Mouse (Mus musculus) kidney, embryonic 14.5 days (tissue): ENCODE results near the gene Ltn1. TPM values are rescaled to one million over a fixed set of nuclear protein-coding genes. Genes with fewer than 3 reads are reported as not detected.

ENCODE experiments used
- ATAC-seq: fragments of 200-750 bp; cut with Nextera tagmentation; 2 replicates; pipeline ENCODE4 v1.8.0; 2017; ENCODE audit warnings: moderate number of reproducible peaks, mild to moderate bottlenecking, moderate TSS enrichment, moderate library complexity; ENCODE audit not compliant: low FRiP score, low TSS enrichment
- H3K27ac ChIP-seq: fragments of 300-500 bp; sonication (generic); 2 replicates; pipeline ENCODE4 v1.5.1; 2014; ENCODE audit warnings: low read depth, mild to moderate bottlenecking, low read length, moderate library complexity, mixed read lengths
- H3K27me3 ChIP-seq: fragments of 300-500 bp; sonication (generic); 2 replicates; pipeline ENCODE4 v1.6.1; 2014; ENCODE audit warnings: mild to moderate bottlenecking, low read length; ENCODE audit not compliant: control insufficient read depth, insufficient read depth
- H3K36me3 ChIP-seq: fragments of 300-500 bp; sonication (generic); 2 replicates; pipeline ENCODE4 v1.6.1; 2014; ENCODE audit warnings: low read length, mixed read lengths; ENCODE audit not compliant: control insufficient read depth, insufficient read depth
- H3K4me1 ChIP-seq: fragments of 300-500 bp; sonication (generic); 2 replicates; pipeline ENCODE4 v1.6.1; 2014; ENCODE audit warnings: low read length, mixed read lengths; ENCODE audit not compliant: control insufficient read depth, insufficient read depth
- H3K4me2 ChIP-seq: fragments of 300-500 bp; sonication (generic); replicated peaks from 2 replicates; pipeline ENCODE4 v1.6.1; 2014; ENCODE audit warnings: low read depth, mild to moderate bottlenecking, low read length
- H3K4me3 ChIP-seq: fragments of 300-500 bp; sonication (generic); 2 replicates; pipeline ENCODE4 v1.5.1; 2014; ENCODE audit warnings: mild to moderate bottlenecking, low read length
- H3K9ac ChIP-seq: fragments of 300-500 bp; sonication (generic); 2 replicates; pipeline ENCODE4 v1.6.1; 2014; ENCODE audit warnings: low read depth, mild to moderate bottlenecking, low read length, moderate library complexity
- H3K9me3 ChIP-seq: fragments of 300-500 bp; sonication (generic); 2 replicates; pipeline ENCODE4 v1.6.1; 2016; ENCODE audit warnings: low read length; ENCODE audit not compliant: control insufficient read depth
- WGBS: fragments of 180-500 bp; shearing (Covaris S2); extraction: QIAGEN DNeasy Blood & Tissue Kit; methylation state at CpG from one replicate; pipeline ENCODE4 v1.1.7; 2014; 5-methylcytosine and 5-hydroxymethylcytosine counted together
- polyA plus RNA-seq: library from polyadenylated mRNA; unstranded; fragments of >200 nt; fragmentation: Nextera tagmentation; extraction: Ambion mirVana; gene quantifications from 2 replicates; pipeline ENCODE4 v1.2.1, GENCODE M21; 2014

The Ltn1 gene
- polyA plus RNA-seq, 1 experiment from 2014 or later, result 36.2 TPM

GRCm38 (mm10) chr16:87444071-87444470 is 11.7 kb upstream of the Ltn1 start:
- H3K4me1 ChIP-seq, result peaks cover 9% of the 10 kb centered on the region; the same call in 1 of the 2 replicates
- H3K4me2 ChIP-seq, result no peak overlapping the region
- no peaks in the 10 kb centered on the region for H3K36me3 ChIP-seq
- H3K27ac ChIP-seq, result no peak overlapping the region
- no peak overlapping the region for H3K4me3 ChIP-seq
- no peak for ATAC-seq
- no peaks in the 10 kb centered on the region for H3K9me3 ChIP-seq
- no peaks in the 10 kb centered on the region for H3K27me3 ChIP-seq
- H3K9ac ChIP-seq, result no peak overlapping the region
- 50% methylated on average over 1 of the region's 1 CpGs for WGBS

DNA sequence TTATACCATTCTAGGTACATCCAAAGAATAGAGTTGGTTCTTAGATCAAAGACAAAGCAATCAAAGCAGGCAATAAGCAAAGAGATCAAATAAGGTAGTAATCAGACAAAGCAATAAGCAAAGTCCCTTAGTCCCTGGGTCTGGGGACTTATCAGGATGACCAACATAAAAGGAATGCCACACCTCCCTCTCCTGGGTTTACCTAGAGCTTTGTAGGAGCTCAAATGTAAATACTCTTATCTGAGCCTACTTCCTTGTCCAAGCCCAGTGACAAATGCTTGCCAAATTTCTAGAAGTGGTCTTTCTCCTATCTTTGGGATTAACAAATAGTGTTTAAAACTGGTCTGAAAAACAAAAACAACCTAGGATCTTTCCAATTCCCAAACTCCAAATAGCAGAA is 10.8 kb upstream of the Ltn1 start:
- Histone ChIP-seq H3K36me3 (no peaks in the 10 kb centered on the region), H3K27me3 (no peaks in the 10 kb centered on the region), H3K4me3 (no peak overlapping the region), H3K4me2 (no peak overlapping the region), H3K9me3 (no peaks in the 10 kb centered on the region), H3K27ac (no peak overlapping the region), H3K4me1 (peaks cover 9% of the 10 kb centered on the region; the same call in 1 of the 2 replicates), H3K9ac (no peak overlapping the region)
- ATAC-seq, result no peak

GRCm38 (mm10) chr16:87442291-87442690 is 9.9 kb upstream of the Ltn1 start:
- Histone ChIP-seq H3K27ac (no peak overlapping the region), H3K9ac (no peak overlapping the region), H3K4me1 (peaks cover 9% of the 10 kb centered on the region; the same call in 1 of the 2 replicates), H3K36me3 (no peaks in the 10 kb centered on the region), H3K27me3 (no peaks in the 10 kb centered on the region), H3K9me3 (no peaks in the 10 kb centered on the region), H3K4me3 (no peak overlapping the region), H3K4me2 (no peak overlapping the region)
- ATAC-seq, result no peak
- WGBS, result 51% methylated on average over 5 of the region's 5 CpGs

DNA sequence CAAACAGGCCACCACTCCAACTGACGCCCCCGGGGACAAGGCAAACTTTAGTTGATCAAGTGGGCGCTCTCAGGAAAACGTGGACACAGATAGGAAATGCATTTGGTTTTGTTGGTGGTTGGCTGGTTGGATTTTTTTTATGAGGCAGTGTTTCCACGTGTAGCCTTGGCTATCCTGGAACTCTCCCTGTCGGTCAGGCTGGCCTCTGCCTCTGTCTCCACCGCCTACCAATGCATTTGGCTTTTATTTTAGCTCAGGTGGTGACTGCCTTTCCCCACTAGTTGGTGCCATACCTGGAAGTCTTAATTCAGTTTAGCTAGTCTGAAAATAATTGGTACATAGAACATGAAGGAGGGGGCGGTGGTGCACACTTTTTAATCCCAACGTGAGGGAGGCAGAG is 8.7 kb upstream of the Ltn1 start:
- peak overlapping the region; percentile 71 for H3K4me2 ChIP-seq
- H3K36me3 ChIP-seq, result no peaks in the 10 kb centered on the region
- peak overlapping the region; percentile 64 for H3K9ac ChIP-seq
- H3K27me3 ChIP-seq, result no peaks in the 10 kb centered on the region
- peaks cover 9% of the 10 kb centered on the region; the same call in 1 of the 2 replicates for H3K4me1 ChIP-seq
- peak overlapping the region; percentile 53 for H3K4me3 ChIP-seq
- no peaks in the 10 kb centered on the region for H3K9me3 ChIP-seq
- peak; percentile 20; the same call in 1 of the 2 replicates for ATAC-seq
- no peak overlapping the region for H3K27ac ChIP-seq
- 30% methylated on average over 9 of the region's 9 CpGs for WGBS

GRCm38 (mm10) chr16:87440184-87440686 is 7.8 kb upstream of the Ltn1 start, which contains the start of gene Rwdd2b:
TSS of gene Rwdd2b (minus strand) at chr16:87440573.
- peak; percentile 98 for ATAC-seq
- H3K4me2 ChIP-seq, result peak within 1 kb of the TSS; percentile 71
- H3K36me3 ChIP-seq, result no peaks in the 10 kb centered on the region
- H3K4me3 ChIP-seq, result peak within 1 kb of the TSS; percentile 53
- peak within 1 kb of the TSS; percentile 38; the same call in 1 of the 2 replicates for H3K27ac ChIP-seq
- under 1% methylated on average over 38 of the region's 38 CpGs for WGBS
- H3K27me3 ChIP-seq, result no peaks in the 10 kb centered on the region
- peaks cover 9% of the 10 kb centered on the region; the same call in 1 of the 2 replicates for H3K4me1 ChIP-seq
- H3K9me3 ChIP-seq, result no peaks in the 10 kb centered on the region
- H3K9ac ChIP-seq, result peak within 1 kb of the TSS; percentile 64

DNA sequence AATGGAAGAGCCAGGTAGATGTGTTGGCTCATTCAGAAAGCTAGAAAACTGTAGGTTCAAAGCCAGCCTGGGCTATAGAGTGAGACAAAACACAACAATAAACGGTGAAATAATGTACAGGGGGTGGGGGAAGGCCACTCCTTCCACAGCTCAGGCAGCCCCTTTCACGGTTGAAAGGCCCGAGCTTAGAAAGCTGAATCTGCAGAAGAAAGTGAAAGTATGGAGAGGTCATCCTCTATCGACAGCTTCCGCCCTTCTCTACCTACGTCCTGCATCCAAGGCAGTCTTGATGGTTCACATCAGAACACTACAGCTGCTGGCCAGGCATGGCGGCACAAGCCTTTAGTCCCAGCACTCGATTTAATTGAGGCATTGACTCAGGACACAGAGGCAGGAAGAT is 6.3 kb upstream of the Ltn1 start:
- ATAC-seq, result no peak
- Histone ChIP-seq H3K4me1 (peaks cover 9% of the 10 kb centered on the region; the same call in 1 of the 2 replicates), H3K27me3 (no peaks in the 10 kb centered on the region), H3K27ac (no peak overlapping the region), H3K4me3 (no peak overlapping the region), H3K9ac (no peak overlapping the region), H3K36me3 (no peaks in the 10 kb centered on the region; the same call in 1 of the 2 replicates), H3K4me2 (no peak overlapping the region), H3K9me3 (no peaks in the 10 kb centered on the region)
- WGBS, result 93% methylated on average over 8 of the region's 8 CpGs

DNA sequence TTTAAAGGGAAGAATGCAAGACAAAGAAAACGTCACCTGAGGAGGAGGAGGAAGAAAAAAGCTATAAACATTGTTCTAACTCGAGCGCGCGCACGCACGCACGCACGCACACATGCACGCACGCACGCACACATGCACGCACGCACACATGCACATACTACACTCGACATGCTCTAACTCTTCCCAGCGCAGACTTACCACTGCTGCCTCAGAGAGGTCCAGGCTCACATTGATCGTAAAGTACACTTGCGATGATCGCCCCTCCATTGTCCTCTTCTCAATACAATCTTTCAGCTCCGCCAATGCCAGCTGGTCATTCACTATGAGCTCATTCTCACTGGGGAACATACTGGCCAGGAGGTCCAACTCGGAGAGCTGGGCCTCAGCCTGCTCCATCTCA is 4.7 kb upstream of the Ltn1 start:
- Histone ChIP-seq H3K27ac (no peak overlapping the region), H3K4me1 (peaks cover 9% of the 10 kb centered on the region; the same call in 1 of the 2 replicates), H3K9ac (no peak overlapping the region), H3K27me3 (no peaks in the 10 kb centered on the region), H3K4me3 (no peak overlapping the region), H3K9me3 (no peaks in the 10 kb centered on the region), H3K36me3 (no peaks in the 10 kb centered on the region; the same call in 1 of the 2 replicates), H3K4me2 (no peak overlapping the region)
- WGBS, result 94% methylated on average over 21 of the region's 21 CpGs
- ATAC-seq, result no peak

- Histone ChIP-seq H3K4me1 (no peaks in the 10 kb centered on the region), H3K4me2 (no peak overlapping the region), H3K27me3 (no peaks in the 10 kb centered on the region), H3K9me3 (no peaks in the 10 kb centered on the region), H3K9ac (no peak overlapping the region), H3K27ac (no peak overlapping the region), H3K4me3 (no peak overlapping the region), H3K36me3 (no peaks in the 10 kb centered on the region; the same call in 1 of the 2 replicates)
- no peak for ATAC-seq
- WGBS, result 92% methylated on average over 13 of the region's 13 CpGs
Observed at GRCm38 (mm10) chr16:87435411-87436205, 3.2 kb upstream of the Ltn1 start.

GRCm38 (mm10) chr16:87434946-87435345 is 2.5 kb upstream of the Ltn1 start:
- no peak for ATAC-seq
- no peaks in the 10 kb centered on the region for H3K27me3 ChIP-seq
- H3K9me3 ChIP-seq, result no peaks in the 10 kb centered on the region
- no peak overlapping the region for H3K27ac ChIP-seq
- no peak overlapping the region for H3K4me2 ChIP-seq
- H3K9ac ChIP-seq, result no peak overlapping the region
- no peak overlapping the region for H3K4me3 ChIP-seq
- 79% methylated on average over 6 of the region's 6 CpGs for WGBS
- no peaks in the 10 kb centered on the region for H3K4me1 ChIP-seq
- H3K36me3 ChIP-seq, result no peaks in the 10 kb centered on the region; the same call in 1 of the 2 replicates
